Mouse (Mus musculus) left cerebral cortex, postnatal 4 days (tissue): ENCODE results near the gene Hddc3. TPM values are rescaled to one million over a fixed set of nuclear protein-coding genes. Genes with fewer than 3 reads are reported as not detected.

Source experiments
- DNase-seq: peaks from one replicate; pipeline ENCODE4 v3.0.0-alpha.2; 2022
- intact Hi-C: fragments of 180-260 bp; cut with DNase I; formaldehyde crosslinking; loops from one replicate; pipeline ENCODE4 v1.15.1; 2025
- total RNA-seq, 2 experiments: library from RNA; stranded (reverse); gene quantifications; 2 replicates each; pipeline ENCODE4 v1.2.3; 2021

The Hddc3 gene
- total RNA-seq, 2 experiments from 2014 or later = 49.2 to 50.8 TPM

DNA sequence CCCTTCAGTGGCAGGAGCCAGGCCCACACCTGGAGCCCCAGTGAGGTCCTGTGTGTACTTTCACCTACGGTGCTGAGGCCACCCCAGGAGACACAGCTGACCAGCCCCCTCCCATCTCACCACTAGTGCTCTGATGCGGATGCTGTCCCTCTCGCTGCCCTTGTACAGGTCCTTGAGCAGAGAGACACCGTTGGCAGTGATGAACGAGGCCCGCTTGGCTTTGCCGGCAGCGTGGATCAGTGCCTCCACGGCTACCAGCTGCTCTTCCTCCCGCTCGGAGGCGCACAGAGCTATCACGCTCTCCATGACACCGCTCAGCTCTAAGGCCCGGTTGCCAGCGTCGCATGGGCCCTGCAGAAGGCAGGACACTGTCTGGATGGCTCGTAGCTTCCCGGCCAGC is 11.5 kb upstream of the Hddc3 start:
- DNase-seq = no peak
- intact Hi-C loops = no loop called here

DNA sequence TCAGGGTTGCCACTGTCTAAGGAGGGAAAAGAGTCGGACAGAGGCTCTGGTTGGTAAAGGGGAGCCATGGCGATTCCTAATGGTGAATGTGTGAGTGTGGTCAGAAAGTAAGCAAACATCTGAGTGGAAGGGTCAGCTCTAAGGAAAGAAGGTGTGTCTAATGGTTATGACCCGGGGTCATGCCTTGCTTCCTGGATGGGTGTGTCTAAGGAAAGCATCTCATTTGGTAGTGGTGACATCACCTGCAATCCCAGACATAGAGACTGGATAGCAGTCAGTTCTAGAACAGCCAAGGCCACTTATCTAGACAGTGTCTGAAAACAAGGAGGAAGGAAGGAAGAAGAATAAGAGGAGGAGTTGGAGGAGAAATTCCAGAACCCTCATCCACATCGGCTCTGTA is 8.1 kb upstream of the Hddc3 start:
- no peak for DNase-seq
- intact Hi-C loops = no loop called here

DNA sequence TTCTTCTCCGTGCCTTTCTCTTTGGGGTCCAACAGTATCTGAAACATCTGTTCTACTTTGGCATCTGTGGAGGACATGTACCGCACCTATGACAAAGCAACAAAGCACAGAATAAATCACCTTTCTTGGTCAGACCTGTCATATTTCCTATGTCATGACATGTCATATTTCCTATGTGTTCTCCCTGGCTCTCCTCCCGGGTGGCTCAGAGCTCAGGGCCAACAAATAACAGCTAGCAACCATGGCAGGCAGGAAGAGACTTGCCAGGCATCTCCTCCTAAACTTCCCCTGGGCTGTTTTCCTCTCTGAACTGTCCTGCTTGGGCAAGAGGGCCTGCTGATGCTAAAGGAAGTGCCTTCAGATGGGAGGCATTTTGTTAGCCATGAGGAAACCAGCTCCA is 6.0 kb upstream of the Hddc3 start:
- DNase-seq = no peak
- intact Hi-C loops = no loop called here

DNA sequence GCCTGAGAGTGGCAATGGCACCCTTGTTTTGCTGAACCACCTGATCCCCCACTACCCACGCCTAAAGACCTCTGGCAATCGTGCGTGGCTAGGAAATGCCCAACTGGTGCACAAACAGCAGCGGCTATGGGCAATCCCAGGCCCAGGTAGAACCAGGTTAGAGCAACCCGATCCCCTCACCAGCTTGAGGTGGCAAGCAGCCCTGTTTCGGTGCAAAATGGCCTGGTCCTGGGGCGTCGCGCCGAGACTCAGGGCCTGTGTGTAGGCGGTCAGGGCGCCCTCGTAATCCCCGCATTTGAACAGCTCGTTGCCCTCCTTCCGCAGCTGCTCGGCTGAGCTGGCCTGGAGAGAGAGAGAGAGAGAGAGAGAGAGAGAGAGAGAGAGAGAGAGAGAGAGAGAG is 3.5 kb upstream of the Hddc3 start:
- DNase-seq = peak; percentile 39

DNA sequence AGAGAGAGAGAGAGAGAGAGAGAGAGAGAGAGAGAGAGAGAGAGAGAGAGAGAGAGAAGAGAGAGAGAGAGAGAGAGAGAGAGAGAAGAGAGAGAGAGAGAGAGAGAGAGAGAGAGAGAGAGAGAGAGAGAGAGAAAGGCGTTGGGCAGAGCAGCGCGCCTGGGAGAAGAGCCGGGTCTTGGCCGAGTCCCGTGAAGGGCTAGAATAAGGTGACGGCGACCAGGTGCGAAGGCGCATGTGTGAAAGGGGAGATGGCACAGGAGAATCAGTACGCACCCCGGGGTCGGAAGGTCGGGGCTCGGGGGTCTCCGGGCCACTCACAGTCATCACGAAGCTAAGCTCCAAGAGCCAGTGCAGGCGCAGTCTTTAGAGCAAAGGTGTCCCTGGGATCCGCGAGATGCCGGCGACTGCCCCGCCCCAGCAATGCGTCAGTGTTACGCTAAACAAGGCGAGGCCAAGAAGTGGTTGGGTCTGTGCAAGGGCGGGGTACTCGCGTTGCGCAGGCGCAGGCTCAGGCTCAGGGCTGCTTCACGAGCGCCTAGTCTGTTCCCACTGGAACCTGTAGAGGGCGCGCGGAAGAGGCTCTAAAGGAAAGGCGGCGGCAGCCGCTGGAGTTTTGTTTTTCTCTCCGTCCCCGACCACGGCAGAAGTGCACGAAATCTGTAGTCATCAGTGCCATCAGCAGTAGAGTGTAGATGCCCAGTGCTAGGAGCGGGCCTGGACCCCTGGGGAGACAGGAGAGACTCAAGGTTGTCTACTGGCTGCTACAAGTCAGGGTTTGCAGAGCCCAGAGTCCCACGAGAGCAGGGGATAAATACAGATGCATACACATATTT is 2.9 kb upstream of the Hddc3 start:
- intact Hi-C loops = no loop called here
- DNase-seq = peak; percentile 98

More for the DNA sequence above, 3.5 kb upstream of the Hddc3 start:
- intact Hi-C loops = no loop called here

DNA sequence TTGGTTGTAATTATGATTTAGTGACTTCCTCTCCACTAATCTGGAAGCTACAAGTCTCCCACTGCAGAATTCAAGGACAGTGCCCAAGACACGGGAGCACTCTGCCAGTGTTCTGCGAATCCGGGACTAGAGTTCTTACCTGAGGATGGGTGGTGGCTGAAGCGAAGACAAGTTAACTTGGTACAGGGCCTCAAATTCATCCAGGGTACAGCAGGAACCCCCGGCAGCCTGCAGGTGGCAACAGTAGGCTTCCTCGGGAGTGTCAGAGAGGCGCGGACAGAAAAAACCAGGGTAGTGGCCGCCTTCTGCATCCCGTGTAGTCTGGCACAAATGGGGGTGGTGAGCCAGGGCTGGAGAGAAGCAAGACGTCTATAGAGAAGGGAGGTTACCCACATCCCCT is 2.1 kb upstream of the Hddc3 start, which contains the start of gene Unc45a:
Gene Unc45a, minus strand, starts transcription at position 213 of the 400 bp plus-strand sequence.
- intact Hi-C loops = no loop called here

DNA sequence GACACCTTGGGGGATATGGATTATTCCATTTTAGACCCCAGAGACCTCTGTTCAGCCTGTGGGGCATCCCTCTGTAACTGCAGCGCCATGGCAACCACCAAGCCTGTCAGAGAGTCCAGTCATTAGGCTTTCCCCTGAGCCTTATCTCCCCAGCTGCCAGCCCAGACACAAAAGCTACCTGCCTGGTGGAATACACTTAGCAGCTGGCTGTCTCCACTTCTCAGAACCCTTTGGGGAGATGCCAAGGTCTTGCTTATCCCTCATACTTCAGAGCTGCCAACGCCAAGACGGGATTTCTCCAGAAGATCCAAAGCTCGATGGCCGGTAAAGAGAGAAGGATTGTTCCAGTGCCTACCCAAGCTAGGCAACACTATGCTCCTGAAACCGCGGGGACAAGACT is 1.1 kb upstream of the Hddc3 start:
- intact Hi-C loops = no loop called here
- DNase-seq = no peak

More for the DNA sequence above, 2.1 kb upstream of the Hddc3 start, which contains the start of gene Unc45a:
- peak; percentile 67 for DNase-seq

DNA sequence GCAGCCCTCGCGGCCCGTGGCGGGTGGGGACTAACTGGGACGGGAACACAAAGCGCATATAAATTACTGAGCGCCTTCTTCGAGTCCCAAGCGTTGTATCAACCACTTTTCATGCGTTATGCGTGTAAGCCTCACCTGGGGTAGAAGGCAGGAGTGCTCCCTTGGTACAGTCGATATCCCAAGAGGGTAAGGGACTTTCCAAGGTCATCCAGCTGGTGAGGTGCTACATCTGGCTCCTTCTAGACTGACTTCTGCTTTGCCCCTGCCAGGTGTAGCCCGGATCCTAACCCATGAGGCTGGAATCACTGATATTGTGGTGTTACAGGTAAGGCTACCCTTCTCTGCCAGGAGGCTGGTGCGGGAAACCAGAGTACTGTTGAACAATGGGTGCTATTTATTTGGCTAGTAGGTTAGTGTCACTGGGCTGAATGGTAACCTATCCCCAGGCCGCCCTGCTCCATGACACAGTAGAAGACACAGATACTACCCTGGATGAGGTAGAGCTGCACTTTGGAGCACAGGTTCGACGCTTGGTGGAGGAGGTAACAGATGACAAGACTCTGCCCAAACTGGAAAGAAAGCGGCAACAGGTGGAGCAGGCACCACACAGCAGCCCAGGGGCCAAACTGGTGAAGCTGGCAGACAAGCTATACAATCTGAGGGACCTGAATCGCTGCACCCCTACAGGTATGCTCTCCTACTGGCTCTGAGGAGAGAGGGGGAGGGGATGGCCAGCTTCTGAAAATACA is 540 bp downstream of the Hddc3 start:
- intact Hi-C loops = no loop called here
- no peak for DNase-seq

DNA sequence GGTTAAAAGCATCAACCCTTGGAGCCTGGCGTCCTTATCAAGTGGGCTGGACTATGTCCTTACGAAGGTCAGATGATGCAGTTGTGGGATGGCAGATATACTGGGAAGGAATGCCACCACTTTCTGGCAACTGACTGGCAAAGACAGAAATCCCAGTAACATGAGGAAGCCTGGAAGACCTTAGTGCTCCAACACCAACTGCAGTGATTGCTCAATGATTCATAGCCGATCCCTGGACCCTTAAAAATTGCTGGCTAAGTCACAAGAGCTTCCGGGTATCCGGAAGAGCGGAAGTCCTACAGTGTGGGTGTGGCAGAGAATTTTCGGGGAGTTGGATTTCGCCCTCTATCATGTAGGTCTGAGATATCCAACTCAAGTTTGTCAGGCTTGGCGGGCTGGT is 3.3 kb downstream of the Hddc3 start:
- intact Hi-C loops = no loop called here
- DNase-seq = no peak

DNA sequence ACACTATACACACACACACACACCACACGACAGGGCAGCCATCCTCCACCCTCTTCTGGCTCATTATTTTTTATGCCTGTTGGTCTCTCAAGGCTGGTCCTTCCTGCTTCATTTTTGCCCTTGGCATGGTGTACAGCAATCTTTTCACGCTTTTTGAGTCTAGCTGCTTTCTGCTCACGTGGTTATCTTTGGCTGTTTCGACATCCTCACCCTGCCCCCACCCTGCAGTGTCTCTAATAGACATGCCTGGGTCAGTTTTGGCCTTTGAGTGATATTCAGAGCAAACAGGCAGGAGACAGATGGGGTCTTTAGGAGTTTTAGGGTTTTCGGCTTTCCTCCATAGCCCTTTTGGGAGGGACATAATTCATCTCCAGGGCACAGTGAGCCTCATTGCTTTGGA is 3.9 kb downstream of the Hddc3 start:
- DNase-seq = no peak
- intact Hi-C loops = no loop called here

DNA sequence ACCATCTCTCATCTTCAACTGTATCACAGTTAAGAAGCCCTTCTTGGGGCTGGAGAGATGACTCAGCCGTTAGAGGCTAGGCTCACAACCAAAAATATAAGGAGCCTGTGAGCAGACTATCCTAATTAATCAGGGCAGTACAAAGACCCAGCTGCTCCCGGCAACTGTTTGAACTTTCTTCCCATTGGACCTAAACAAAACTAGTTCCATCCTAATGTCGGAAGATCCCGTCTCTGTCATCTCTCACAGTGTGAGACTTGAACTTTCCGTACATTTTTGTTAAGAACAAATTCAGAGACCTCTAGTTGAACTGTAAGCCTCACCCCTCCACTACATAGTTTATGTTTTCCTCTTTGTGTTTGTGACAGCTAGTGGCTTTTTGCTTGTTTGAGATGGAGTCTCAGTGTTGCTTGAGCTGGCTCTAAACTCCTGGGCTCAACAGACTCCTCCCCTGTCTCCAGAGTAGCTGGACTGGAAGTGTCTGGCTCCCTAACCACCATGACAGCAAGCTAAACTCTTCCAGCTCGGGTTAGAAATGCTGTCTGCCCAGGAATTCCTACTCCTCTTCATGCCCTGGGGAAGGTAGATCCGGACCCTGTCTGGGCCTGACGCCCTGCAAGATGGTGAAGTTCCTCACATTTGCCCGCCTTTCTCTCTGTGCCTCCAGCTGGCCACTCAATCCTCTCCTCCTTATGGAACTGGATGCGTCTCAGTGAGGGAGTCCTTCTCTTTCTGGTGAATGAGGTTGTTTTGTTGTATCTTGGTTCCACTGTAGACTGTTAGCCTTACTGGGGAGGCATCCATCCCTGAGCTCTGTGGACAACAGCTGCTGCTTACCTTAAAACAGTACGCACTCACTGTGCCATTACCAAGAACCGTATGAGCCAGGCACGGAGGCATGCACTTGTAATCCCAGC is 5.0 kb downstream of the Hddc3 start:
- no peak for DNase-seq

DNA sequence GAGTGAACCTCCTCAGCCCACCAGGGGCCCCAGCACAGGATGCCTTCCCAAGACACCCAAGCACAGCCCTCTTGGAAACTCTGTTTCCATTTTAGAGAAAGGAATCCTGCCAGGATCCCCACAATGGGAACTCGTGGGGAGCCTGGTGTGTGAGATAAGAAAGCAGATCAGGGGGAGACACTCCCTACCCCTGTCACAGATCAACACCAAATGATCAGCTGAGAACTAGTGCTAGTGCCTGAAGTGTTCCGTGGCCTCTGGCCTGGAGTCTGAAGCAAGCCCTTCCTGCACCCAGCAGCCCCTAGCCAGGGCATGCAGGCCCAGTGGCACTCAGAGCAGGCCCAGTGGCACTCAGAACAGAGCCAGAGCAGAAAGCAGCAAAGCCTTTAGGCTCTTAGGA is 7.9 kb downstream of the Hddc3 start:
- no peak for DNase-seq
- intact Hi-C loops = no loop called here

More for the DNA sequence above, 5.0 kb downstream of the Hddc3 start:
- intact Hi-C loops = no loop called here

DNA sequence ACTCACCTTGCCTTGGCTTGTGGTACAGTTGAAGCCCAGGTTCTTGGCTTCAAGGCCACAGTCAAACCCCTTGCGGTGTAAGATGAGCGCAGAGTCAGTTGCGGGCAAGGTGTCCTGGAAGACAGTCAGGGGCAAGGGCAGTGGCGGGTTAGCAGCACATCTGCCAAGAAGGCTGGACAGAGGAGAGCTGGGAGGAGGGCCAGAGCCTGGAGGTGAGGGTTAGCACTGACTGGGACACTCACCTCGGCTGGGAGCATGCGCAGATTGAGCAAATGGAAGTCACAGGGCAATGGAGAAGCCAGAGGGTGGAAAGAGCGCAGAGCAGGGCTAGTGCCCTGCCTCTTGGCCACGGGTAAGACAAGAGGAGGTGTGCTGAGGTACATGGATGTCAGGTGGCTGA is 10.0 kb downstream of the Hddc3 start:
- DNase-seq = no peak
- intact Hi-C loops = no loop called here

DNA sequence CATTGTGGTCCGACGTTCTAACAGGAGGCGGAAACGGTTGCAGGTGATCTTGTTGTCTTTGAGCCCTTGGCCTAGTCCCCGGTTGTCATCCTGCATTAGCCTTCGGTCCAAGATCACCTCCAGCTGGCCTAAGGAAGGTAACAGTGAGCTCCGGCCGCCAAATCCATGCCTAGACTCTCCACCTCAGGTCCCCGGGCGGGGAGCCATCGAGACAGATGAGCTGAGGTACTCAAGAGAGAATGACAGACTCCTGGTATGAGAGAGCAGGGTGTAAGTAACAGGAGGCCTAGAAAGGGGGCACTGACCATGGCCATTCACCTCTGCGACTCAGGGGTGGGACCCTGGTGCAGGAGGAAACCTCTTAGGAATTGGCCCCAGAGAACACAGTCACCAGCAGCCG is 13.4 kb downstream of the Hddc3 start:
- no peak for DNase-seq
- intact Hi-C loops = no loop called here

DNA sequence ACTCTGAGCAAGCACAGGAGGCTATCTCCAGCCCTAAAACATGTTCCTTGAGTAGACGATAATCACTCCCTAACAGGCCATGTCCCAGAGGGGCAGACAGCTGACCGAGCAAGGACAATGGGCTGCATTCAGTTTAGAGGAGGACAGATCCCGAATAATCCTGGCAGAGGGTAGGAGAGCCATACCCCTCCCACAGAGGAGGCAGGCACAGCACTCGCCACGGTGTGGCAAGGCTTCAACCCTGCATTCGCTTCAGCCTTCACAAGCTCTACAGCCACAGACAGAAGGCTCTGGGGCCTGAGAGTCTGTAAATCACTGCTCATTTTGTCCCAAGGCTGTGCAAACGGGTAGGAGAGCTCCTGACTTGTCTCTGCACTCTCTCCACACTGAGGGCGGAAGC is 14.3 kb downstream of the Hddc3 start:
- intact Hi-C loops = no loop called here
- DNase-seq = peak; percentile 62

DNA sequence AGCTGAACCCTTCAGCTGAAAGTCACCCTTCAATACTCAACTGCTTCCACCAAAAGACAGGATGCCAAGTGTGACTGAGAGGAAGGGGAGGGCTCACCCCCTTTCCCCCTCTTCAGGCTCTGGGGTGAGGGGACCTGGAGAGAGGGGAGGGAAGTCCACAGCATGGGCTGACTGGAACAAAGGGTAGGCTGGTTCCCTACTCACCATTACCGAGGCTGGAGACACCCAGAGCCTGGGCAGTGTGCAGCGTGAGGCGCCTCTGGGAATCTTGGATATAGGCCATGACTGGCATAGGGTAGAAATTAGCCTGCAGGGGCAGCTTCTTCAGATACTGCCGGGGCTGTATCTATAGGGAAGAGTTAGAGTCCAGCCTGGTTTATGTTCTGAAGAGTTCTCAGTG is 15.1 kb downstream of the Hddc3 start:
- intact Hi-C loops = no loop called here
- DNase-seq = no peak

DNA sequence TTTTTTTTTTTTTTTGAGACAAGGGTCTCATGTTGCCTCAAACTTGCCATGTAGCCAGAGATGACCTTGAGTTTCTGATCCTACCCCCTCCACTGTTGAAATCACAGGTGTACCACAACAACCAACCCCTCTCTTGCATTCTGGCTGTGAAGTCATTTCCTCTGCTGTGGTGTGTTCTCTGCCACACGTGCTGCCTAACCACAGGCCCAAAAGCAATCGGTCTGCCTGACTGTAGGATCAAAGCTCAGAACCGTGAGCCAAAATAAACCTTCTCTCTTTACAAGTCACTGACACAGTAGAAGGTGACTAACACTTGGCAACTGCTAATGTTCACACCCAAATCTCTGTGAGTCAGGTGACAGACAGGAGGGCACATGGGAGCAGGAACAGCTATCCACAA is 17.5 kb downstream of the Hddc3 start:
- no peak for DNase-seq
- intact Hi-C loops = no loop called here

DNA sequence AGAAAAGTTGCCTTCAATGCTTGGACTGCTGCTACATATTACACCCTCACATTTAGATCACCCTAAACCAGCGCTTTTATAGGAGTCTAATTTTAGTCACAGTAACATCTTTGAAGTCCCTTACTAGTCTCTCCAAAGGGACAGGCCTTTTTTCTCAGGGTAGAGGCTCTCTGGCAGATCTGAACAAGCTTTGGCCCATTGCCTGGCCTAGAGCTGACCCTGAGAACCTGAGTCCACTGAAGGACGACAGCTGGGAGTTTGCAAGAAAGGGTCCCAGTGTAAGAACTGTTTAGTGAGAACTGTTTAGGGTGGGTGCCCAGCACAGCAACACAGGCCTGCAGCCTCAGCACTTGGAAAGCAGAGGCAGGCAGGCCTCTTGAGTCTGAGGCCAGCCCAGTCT is 22.9 kb downstream of the Hddc3 start:
- DNase-seq = no peak
- intact Hi-C loops = no loop called here

DNA sequence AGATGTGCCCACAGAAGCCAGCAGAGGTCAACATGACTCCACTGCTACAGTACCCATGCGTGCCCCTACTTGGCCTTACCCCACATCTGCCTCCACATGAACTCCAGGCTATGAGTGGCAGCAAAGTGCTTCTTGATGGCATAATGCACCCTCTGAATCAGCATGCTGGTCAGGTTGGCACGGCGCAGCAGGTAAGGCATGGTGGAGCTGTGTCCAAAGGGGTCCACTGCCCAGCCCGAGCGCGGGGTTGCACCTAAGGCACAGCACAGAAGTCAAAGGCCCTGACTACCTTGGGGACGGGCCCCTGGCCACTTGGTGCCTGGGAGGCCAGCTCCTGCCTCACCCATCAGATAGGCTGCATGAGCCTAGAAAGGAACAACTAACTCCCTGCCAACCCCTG is 24.3 kb downstream of the Hddc3 start:
- no peak for DNase-seq
- intact Hi-C loops = no loop called here

DNA sequence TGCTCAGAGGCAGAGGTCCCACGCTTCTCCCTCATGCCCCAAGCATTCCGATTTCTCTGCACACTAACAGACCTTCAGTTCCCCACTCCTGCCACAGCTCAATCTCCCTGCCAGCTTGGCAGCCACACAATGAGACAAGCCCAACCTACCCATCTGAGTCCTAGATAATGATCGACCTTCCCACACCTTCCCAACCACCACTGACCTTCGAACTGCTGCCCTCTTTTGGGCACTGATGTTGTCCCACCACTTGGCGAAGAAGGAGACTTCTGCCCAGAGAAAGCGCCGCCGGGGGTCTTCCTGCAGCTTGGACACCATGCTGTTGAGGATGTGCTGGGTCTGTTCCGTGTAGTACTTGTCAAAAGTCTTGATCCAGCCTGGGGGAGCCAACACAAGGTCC is 25.1 kb downstream of the Hddc3 start:
- intact Hi-C loops = no loop called here
- DNase-seq = no peak
